Mouse (Mus musculus) heart, postnatal 0 days (tissue): Measurements from ENCODE around the gene Ano1. TPM values are rescaled to one million over a fixed set of nuclear protein-coding genes. Genes with fewer than 3 reads are reported as not detected.

Source experiments
- ATAC-seq: fragments of 200-750 bp; cut with Nextera tagmentation; 2 replicates; pipeline ENCODE4 v1.8.0; 2017; ENCODE audit warnings: low read depth, moderate number of reproducible peaks, moderate library complexity; ENCODE audit not compliant: insufficient read depth
- DNase-seq: peaks from one replicate; pipeline ENCODE4 v3.0.0-alpha.2; 2016; ENCODE audit warnings: low spot score
- H3K27ac ChIP-seq: fragments of 300-500 bp; sonication (generic); 2 replicates; pipeline ENCODE4 v1.5.1; 2014; ENCODE audit warnings: low read depth, mild to moderate bottlenecking
- H3K27me3 ChIP-seq: fragments of 300-500 bp; sonication (generic); 2 replicates; pipeline ENCODE4 v1.6.1; 2014; ENCODE audit warnings: low read length, mixed read lengths; ENCODE audit not compliant: control insufficient read depth, insufficient read depth
- H3K36me3 ChIP-seq: fragments of 300-500 bp; sonication (generic); replicated peaks from 2 replicates; pipeline ENCODE4 v1.6.1; 2014; ENCODE audit warnings: low read length, mixed read lengths; ENCODE audit not compliant: control insufficient read depth, insufficient read depth
- H3K4me1 ChIP-seq: fragments of 300-500 bp; sonication (generic); 2 replicates; pipeline ENCODE4 v1.6.1; 2014; ENCODE audit warnings: antibody characterized with exemption; ENCODE audit not compliant: control insufficient read depth, insufficient read depth
- H3K4me2 ChIP-seq: fragments of 300-500 bp; sonication (generic); 2 replicates; pipeline ENCODE4 v1.6.1; 2014; ENCODE audit warnings: low read depth, mild to moderate bottlenecking, low read length, moderate library complexity
- H3K4me3 ChIP-seq: fragments of 300-500 bp; sonication (generic); 2 replicates; pipeline ENCODE4 v1.5.1; 2014; ENCODE audit warnings: low read depth, low read length
- H3K9ac ChIP-seq: fragments of 300-500 bp; sonication (generic); replicated peaks from 2 replicates; pipeline ENCODE4 v1.6.1; 2014; ENCODE audit warnings: low read depth, low read length, mixed read lengths
- H3K9me3 ChIP-seq: fragments of 300-500 bp; sonication (generic); replicated peaks from 2 replicates; pipeline ENCODE4 v1.6.1; 2016; ENCODE audit warnings: low read length; ENCODE audit not compliant: control insufficient read depth
- CTCF ChIP-seq: IDR thresholded peaks from 2 replicates; pipeline ENCODE4 v1.5.1; 2016; ENCODE audit warnings: antibody characterized with exemption, control low read depth, low read depth
- EP300 ChIP-seq: IDR thresholded peaks from 2 replicates; pipeline ENCODE4 v1.6.1; 2016; ENCODE audit warnings: antibody characterized with exemption, low read depth
- whole genome bisulfite sequencing: fragments of 180-500 bp; shearing (Covaris S2); extraction: QIAGEN DNeasy Blood & Tissue Kit; methylation state at CpG from one replicate; pipeline ENCODE4 v1.1.7; 2014; 5-methylcytosine and 5-hydroxymethylcytosine counted together
- polyA plus RNA-seq: library from polyadenylated mRNA; unstranded; fragments of >200 nt; fragmentation: Nextera tagmentation; extraction: Ambion mirVana; gene quantifications from 2 replicates; pipeline ENCODE4 v1.2.1, GENCODE M21; 2015
- total RNA-seq: library from RNA; depleted of rRNA; stranded (reverse); fragments of >200 nt; gene quantifications from 2 replicates; pipeline ENCODE4 v1.2.3, GENCODE M21; 2014; ENCODE audit warnings: low replicate concordance

Ano1 gene
- total and polyA plus RNA-seq, 2 experiments from 2014 or later = 4.4 to 11.1 TPM

DNA sequence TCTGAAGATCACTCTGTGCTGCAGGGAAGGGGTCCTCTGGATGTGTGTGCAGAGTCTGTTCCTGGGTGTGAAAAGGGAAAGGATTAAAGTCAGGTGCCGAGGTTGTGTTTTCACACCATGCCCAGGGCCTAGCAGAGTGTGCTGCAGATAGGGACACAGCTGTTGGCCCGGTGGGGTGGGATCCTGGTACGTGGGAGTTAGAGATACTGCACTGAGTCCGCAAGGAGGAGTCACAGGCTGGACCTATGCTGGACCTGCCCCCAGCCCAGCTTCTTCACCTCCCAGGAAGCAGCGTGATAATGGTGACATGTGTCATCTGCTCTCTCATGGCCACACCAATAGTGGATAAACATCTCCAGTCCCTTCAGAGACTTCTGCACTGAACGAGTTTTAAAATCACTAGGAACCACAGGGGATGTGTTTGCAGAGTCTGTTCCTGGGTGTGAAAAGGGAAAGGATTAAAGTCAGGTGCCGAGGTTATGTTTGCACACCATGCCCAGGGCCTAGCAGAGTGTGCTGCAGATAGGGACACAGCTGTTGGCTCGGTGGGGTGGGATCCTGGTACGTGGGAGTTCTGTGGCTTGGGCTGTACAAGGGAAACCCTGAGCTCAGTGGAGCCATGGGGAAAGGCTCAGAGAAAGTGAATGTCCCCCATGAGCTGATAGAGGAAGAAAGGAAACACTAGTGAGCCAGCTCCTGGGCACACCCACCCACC, 20.4 kb downstream of the Ano1 start:
- DNase-seq (no peak), ATAC-seq (no peak)
- H3K36me3 ChIP-seq = no peaks in the 10 kb centered on the region
- no peak overlapping the region for H3K27ac ChIP-seq
- 40% methylated on average over 9 of the region's 9 CpGs for WGBS
- H3K9me3 ChIP-seq = no peaks in the 10 kb centered on the region
- no peak overlapping the region for H3K4me3 ChIP-seq
- 0 out of 2 replicates have a peak, but pooled peaks cover 3% of the 10 kb centered on the region for H3K27me3 ChIP-seq
- no peaks in the 10 kb centered on the region for H3K4me1 ChIP-seq
- no peak for TF ChIP-seq EP300
- TF ChIP-seq CTCF = no peak
- H3K9ac ChIP-seq = no peak overlapping the region
- no peak overlapping the region for H3K4me2 ChIP-seq

DNA sequence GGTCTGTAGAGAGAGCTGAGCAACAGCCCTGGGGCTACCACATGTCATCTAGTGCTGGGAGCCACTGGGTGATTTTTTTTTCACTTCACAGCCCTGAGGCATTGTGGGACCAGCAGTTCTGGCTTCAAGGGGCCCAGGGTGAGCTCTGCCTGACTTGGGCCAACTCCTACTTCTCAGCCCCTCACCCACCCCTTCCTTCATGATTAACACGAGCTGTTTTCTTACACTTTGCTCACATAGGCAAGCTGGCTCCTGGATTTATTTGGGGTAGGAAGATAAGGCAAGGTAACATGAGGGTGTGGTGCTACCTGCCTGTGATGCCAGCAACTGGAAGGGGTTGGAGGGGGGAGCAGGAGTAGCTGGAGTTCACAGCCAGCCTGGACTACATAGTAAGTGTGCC, 27.5 kb downstream of the Ano1 start:
- WGBS = 35% methylated on average over 1 of the region's 1 CpGs

DNA sequence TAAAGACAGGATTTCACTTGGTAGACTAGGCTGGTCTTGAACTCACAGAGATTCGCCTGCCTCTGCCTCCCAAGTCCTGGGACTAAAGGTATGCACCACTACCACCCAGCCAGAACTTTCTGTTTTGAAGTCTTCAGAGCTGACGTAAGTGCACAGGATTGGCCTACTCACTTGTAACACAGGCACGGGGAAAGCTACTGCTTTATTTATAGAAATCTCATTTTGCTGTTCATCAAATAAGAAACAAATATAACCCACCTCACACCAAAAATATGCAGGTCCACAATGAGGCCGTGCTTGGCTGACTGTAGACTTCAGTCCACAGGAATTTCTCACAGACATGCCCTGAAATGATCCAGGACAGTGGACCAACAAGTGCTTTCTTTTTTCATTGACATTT, 31.8 kb downstream of the Ano1 start:
- H3K4me2 ChIP-seq = no peak overlapping the region

More for the DNA sequence above, 27.5 kb downstream of the Ano1 start:
- TF ChIP-seq CTCF = no peak
- no peak for TF ChIP-seq EP300
- Histone ChIP-seq H3K27me3 (no peaks in the 10 kb centered on the region), H3K4me1 (no peaks in the 10 kb centered on the region), H3K9me3 (no peaks in the 10 kb centered on the region), H3K36me3 (no peaks in the 10 kb centered on the region), H3K4me3 (no peak overlapping the region), H3K9ac (no peak overlapping the region), H3K4me2 (no peak overlapping the region), H3K27ac (no peak overlapping the region)
- DNase-seq = no peak
- no peak for ATAC-seq

DNA sequence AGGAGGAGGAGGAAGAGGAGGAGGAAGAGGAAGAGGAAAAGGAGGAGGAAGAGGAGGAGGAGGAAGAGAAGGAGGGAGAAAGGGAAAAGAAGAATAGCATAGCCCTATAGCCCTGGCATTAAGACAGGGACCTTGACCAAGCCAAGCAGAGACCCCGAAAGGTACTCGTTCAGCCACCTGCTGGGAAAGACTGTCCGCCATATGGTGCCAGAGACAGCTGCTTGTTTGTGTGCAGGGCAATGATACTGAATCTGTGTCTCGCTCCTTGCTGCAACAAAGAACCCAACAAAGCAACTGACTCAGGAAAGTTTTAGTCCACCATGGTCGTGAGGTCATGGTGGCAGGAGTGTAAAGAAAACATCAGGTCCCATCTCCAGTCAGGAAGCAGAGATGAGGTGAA, 34.0 kb downstream of the Ano1 start:
- DNase-seq = no peak
- no peaks in the 10 kb centered on the region for H3K9me3 ChIP-seq
- H3K27ac ChIP-seq = no peak overlapping the region
- H3K27me3 ChIP-seq = no peaks in the 10 kb centered on the region
- ATAC-seq = no peak
- 79% methylated on average over 5 of the region's 5 CpGs for WGBS
- H3K4me3 ChIP-seq = no peak overlapping the region
- no peak for TF ChIP-seq EP300
- TF ChIP-seq CTCF = no peak
- H3K36me3 ChIP-seq = no peaks in the 10 kb centered on the region
- no peak overlapping the region for H3K4me2 ChIP-seq
- no peaks in the 10 kb centered on the region for H3K4me1 ChIP-seq
- H3K9ac ChIP-seq = no peak overlapping the region

More for the DNA sequence above, 31.8 kb downstream of the Ano1 start:
- Histone ChIP-seq H3K9me3 (no peaks in the 10 kb centered on the region), H3K4me1 (no peaks in the 10 kb centered on the region), H3K27me3 (no peaks in the 10 kb centered on the region), H3K36me3 (no peaks in the 10 kb centered on the region), H3K27ac (no peak overlapping the region), H3K4me3 (no peak overlapping the region), H3K9ac (no peak overlapping the region)
- WGBS = 43% methylated on average over 4 of the region's 4 CpGs
- ATAC-seq = no peak
- TF ChIP-seq EP300 (no peak), CTCF (no peak)
- DNase-seq = no peak

DNA sequence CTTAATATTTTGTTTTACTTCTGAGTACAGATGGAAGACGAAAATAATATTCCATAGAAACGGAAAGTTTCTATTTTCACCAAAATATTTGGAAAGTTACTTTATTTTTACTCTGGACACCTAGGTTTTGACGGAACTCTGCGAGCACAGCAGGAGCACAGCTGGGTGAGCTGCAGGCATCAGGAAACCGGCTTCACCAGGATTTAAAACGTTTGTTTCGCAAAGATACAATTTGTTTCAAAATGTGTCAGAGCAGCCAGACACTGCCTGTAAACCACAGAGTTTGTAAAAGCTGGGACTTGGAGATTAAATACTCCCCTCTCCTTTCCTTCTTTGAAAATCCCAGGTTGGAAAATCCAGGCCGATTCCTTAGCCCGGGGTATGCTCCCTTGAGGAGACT, 53.9 kb downstream of the Ano1 start:
- DNase-seq (no peak), ATAC-seq (no peak)
- Histone ChIP-seq H3K9me3 (0 out of 2 replicates have a peak, but pooled peaks cover 9% of the 10 kb centered on the region), H3K9ac (no peak overlapping the region), H3K4me2 (no peak overlapping the region), H3K27ac (no peak overlapping the region), H3K4me3 (no peak overlapping the region), H3K4me1 (no peaks in the 10 kb centered on the region), H3K27me3 (no peaks in the 10 kb centered on the region), H3K36me3 (no peaks in the 10 kb centered on the region)
- 74% methylated on average over 9 of the region's 9 CpGs for WGBS
- TF ChIP-seq CTCF (no peak), EP300 (no peak)
